Mouse (Mus musculus): ENCODE data around the gene Vmn1r67.

Gene Vmn1r67

DNA sequence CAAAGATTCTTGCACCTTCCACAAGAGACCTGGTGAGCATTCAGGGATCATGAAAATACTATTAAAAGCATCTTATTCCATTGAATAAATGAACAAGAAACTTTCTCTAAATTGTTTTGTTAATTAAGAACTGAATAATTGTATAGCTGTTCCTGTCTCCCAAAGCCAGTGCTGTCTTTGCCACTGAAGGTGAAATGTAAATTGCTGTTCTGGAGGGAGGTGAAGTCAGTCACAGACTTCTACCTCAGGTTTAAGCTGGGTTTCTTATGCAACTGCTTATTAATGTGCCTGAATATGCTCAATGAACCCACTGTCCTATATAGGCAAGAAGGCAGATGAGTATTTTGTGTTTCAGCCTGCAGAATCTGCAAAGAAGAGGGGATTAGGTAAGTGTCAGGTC is at the start of gene Vmn1r67:
TSS of gene Vmn1r67 (plus strand) at position 301 of the 400 bp plus-strand sequence.
- no peak for DNase-seq (ENCODE audit: low read depth in 1 of 2, low spot score in 2 of 2)

DNA sequence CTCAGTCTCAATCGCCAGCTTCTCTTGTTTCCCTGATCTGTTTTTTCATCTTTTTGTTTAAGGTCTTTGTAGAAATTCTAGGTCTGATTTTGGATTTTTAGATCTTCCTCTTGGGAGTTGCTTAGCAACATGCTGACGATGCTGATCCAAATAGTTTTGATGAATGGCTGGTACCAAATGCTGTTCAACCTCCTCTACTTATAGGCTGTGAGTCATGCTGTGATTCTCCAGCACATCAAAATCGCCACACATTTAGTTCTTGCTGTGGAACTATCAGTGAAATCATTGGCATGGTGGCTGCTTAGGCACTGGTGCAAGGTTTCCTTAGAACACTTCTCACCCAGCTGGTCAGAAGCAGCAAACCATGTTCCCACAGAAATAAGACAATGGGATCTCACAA is 15.0 kb downstream of the Vmn1r67 start:
- DNase-seq (ENCODE audit: low read depth in 1 of 2, low spot score in 2 of 2): no peak

DNA sequence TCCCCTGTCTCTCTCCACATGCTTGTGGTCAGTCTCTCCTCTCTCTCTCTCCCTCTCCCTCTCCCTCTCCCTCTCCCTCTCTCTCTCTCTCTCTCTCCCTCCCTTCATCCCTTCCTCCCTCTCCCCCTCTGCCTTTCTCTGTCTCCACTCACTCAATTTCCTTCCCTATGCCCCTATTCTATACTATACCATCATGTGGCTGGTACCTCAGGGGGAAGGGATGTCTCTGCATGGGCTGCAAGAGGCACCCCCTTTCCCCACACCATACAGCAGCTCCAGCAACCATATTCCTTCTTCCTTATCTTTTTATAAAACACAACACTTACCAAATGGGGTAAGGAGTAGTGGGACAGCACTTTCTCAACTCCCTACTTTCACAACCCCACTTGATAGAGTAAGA is 36.7 kb downstream of the Vmn1r67 start:
- DNase-seq (ENCODE audit: low read depth in 1 of 2, low spot score in 2 of 2): no peak

DNA sequence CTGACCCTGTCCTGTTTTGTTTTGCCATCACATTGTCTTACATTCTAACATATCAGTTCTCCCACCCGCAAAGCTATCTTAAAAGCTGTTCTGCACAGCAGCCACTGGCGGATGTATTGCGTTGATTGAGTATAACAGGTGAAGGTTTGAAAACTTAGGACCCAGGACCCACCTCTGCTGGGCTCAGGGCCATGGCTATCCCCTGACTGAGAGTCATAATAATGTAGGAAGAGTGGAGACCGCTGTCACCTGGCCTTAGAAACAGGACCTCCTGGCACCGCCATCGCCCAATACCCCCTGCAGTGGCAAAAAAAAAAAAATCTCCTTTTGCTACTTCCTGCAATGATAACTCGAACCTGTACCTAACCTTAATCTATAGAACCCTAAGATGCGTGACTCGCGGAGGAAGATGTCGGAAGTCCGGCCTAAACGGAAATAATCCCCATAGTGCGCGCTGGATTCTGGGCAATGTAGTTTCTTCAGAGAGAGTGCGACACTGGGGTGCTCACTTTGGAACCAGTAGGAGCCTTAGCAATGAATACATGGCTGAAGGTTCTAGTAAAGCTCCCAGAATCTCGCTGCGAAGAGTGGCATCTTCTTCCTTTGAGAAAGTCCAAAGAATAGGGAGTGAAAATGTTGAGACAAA is 37.6 kb downstream of the Vmn1r67 start:
- no peak for DNase-seq (ENCODE audit: low read depth in 1 of 2, low spot score in 2 of 2)

DNA sequence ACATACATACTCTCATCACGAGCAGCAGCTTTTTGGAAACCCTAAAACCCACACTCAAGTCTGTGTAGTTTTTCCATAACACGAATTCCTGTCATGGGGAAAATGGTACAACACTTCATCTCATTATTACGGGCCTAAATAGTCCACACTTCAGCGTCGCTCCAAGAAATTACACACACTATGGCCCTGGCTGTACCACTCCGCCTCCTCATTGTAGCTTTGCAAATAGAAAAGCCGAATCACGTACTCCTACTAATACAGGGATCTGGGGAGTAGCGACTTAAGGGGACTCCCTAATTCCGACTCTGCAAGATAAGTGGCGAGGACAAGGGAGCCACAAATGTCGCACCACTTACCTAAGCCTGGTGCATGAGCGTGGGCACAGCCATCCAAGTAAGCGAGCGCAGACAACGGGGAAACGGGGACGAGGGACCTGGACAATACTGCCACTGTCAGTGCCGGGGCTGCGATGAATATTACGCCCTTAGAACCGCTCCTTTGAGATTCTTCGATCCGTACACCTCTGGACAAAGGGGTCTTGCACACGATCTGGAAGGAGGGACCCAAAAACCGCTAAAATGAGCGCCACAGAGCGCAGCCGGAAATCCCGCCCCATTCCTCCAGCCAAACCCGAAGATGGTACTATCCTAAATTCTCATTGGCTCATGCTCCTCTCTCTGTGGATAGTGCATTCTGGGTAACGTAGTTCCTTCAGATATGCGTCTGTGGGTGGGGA is 51.8 kb downstream of the Vmn1r67 start, which contains the start of gene Zik1:
TSS of gene Zik1 (minus strand) at position 609 of the 736 bp plus-strand sequence.
- DNase-seq (ENCODE audit: low read depth in 1 of 2, low spot score in 2 of 2): no peak

DNA sequence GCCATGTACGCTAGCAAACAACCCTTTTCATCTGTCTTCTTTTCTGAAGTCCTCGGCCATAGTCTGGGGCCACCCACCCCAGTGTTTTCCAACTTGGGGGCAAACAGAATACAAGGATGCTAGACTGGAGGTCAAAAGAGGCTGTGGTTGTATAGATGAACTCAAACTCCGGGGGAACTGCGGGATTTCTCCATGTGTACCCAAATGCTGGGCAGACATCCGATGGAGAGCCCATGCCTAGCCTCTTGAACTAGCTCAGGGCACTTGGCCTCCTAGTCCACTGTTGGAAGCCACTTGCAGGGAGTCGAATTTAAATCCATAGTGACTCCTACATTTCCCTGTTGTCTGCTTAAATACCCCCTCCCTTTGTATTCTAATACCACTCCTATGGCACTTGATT is 52.4 kb downstream of the Vmn1r67 start:
- DNase-seq (ENCODE audit: low read depth in 1 of 2, low spot score in 2 of 2): no peak

Measured in monocyte, adult 2 months (primary cell).